Mouse (Mus musculus) forebrain, postnatal 0 days (tissue): ENCODE data around the gene Ddx51. TPM values are rescaled to one million over a fixed set of nuclear protein-coding genes. Genes with fewer than 3 reads are reported as not detected.

Source experiments
- ATAC-seq: fragments of 200-750 bp; cut with Nextera tagmentation; 2 replicates; pipeline ENCODE4 v1.8.0; 2017; ENCODE audit warnings: mild to moderate bottlenecking, moderate library complexity
- DNase-seq: peaks from one replicate; pipeline ENCODE4 v3.0.0-alpha.2; 2015
- H3K27ac ChIP-seq: fragments of 300-500 bp; sonication (generic); 2 replicates; pipeline ENCODE4 v1.5.1; 2014; ENCODE audit warnings: low read depth, mild to moderate bottlenecking, antibody characterized with exemption, low read length, moderate library complexity, mixed read lengths
- H3K27me3 ChIP-seq: fragments of 300-500 bp; sonication (generic); 2 replicates; pipeline ENCODE4 v1.6.1; 2014; ENCODE audit warnings: mild to moderate bottlenecking, low read length, mixed read lengths; ENCODE audit not compliant: insufficient read depth
- H3K36me3 ChIP-seq: fragments of 300-500 bp; sonication (generic); 2 replicates; pipeline ENCODE4 v1.6.1; 2014; ENCODE audit warnings: mild to moderate bottlenecking, moderate library complexity; ENCODE audit not compliant: insufficient read depth
- H3K4me1 ChIP-seq: fragments of 300-500 bp; sonication (generic); 2 replicates; pipeline ENCODE4 v1.6.1; 2014; ENCODE audit warnings: antibody characterized with exemption; ENCODE audit not compliant: insufficient read depth
- H3K4me2 ChIP-seq: fragments of 300-500 bp; sonication (generic); 2 replicates; pipeline ENCODE4 v1.6.1; 2014; ENCODE audit warnings: low read depth, mild to moderate bottlenecking, moderate library complexity
- H3K4me3 ChIP-seq: fragments of 300-500 bp; sonication (generic); 2 replicates; pipeline ENCODE4 v1.5.1; 2014; ENCODE audit warnings: low read depth, low read length, mixed read lengths
- H3K9ac ChIP-seq: fragments of 300-500 bp; sonication (generic); 2 replicates; pipeline ENCODE4 v1.6.1; 2014; ENCODE audit warnings: mild to moderate bottlenecking
- H3K9me3 ChIP-seq: fragments of 300-500 bp; sonication (generic); 2 replicates; pipeline ENCODE4 v1.6.1; 2016; ENCODE audit warnings: low read length
- CTCF ChIP-seq: sonication (generic); IDR thresholded peaks from 2 replicates; pipeline ENCODE4 v1.5.1; 2016; ENCODE audit warnings: antibody characterized with exemption, control low read depth, low read depth
- WGBS: fragments of 180-500 bp; shearing (Covaris S2); extraction: QIAGEN DNeasy Blood & Tissue Kit; methylation state at CpG from one replicate; pipeline ENCODE4 v1.1.7; 2014; 5-methylcytosine and 5-hydroxymethylcytosine counted together
- polyA plus RNA-seq: library from polyadenylated mRNA; unstranded; fragments of >200 nt; fragmentation: Nextera tagmentation; extraction: Ambion mirVana; gene quantifications from 2 replicates; pipeline ENCODE4 v1.2.1, GENCODE M21; 2015
- total RNA-seq: library from RNA; depleted of rRNA; stranded (reverse); fragments of >200 nt; gene quantifications from 2 replicates; pipeline ENCODE4 v1.2.3, GENCODE M21; 2014

Gene Ddx51
- total and polyA plus RNA-seq, 2 experiments from 2014 or later: 12.8 to 13.5 TPM

GRCm38 (mm10) chr5:110609425-110609824, 43.8 kb upstream of the Ddx51 start:
- DNase-seq: no peak
- Histone ChIP-seq H3K4me2 (no peak overlapping the region), H3K4me3 (no peak overlapping the region), H3K9me3 (no peaks in the 10 kb centered on the region), H3K9ac (no peak overlapping the region), H3K36me3 (no peaks in the 10 kb centered on the region; the same call in 1 of the 2 replicates), H3K27me3 (no peaks in the 10 kb centered on the region), H3K27ac (no peak overlapping the region), H3K4me1 (0 out of 2 replicates have a peak, but pooled peaks cover 3% of the 10 kb centered on the region)
- ATAC-seq: no peak
- TF ChIP-seq CTCF: no peak
- 75% methylated on average over 3 of the region's 3 CpGs for WGBS

GRCm38 (mm10) chr5:110609868-110610267, 43.4 kb upstream of the Ddx51 start:
- no peak overlapping the region for H3K4me2 ChIP-seq
- H3K27ac ChIP-seq: no peak overlapping the region
- H3K9me3 ChIP-seq: no peaks in the 10 kb centered on the region
- ATAC-seq (no peak), DNase-seq (no peak)
- no peak overlapping the region for H3K9ac ChIP-seq
- H3K27me3 ChIP-seq: no peaks in the 10 kb centered on the region
- peaks cover 3% of the 10 kb centered on the region; the same call in 1 of the 2 replicates for H3K36me3 ChIP-seq
- 52% methylated on average over 5 of the region's 5 CpGs for WGBS
- TF ChIP-seq CTCF: no peak
- H3K4me3 ChIP-seq: no peak overlapping the region
- 0 out of 2 replicates have a peak, but pooled peaks cover 3% of the 10 kb centered on the region for H3K4me1 ChIP-seq

GRCm38 (mm10) chr5:110610484-110610883, 42.8 kb upstream of the Ddx51 start:
- Histone ChIP-seq H3K4me1 (0 out of 2 replicates have a peak, but pooled peaks cover 3% of the 10 kb centered on the region), H3K4me3 (no peak overlapping the region), H3K27ac (no peak overlapping the region), H3K9ac (no peak overlapping the region), H3K4me2 (no peak overlapping the region), H3K27me3 (no peaks in the 10 kb centered on the region), H3K9me3 (no peaks in the 10 kb centered on the region), H3K36me3 (peaks cover 6% of the 10 kb centered on the region; the same call in 1 of the 2 replicates)
- WGBS: 88% methylated on average over 7 of the region's 7 CpGs
- TF ChIP-seq CTCF: no peak
- no peak for DNase-seq
- no peak for ATAC-seq

- peak; percentile 90 for ATAC-seq
- Histone ChIP-seq H3K27me3 (no peaks in the 10 kb centered on the region), H3K4me3 (no peak overlapping the region), H3K27ac (0 out of 2 replicates have a peak overlapping the region, but pooled peaks have one; percentile 21), H3K9ac (no peak overlapping the region), H3K4me1 (0 out of 2 replicates have a peak, but pooled peaks cover 3% of the 10 kb centered on the region), H3K9me3 (no peaks in the 10 kb centered on the region), H3K4me2 (no peak overlapping the region), H3K36me3 (peaks cover 6% of the 10 kb centered on the region; the same call in 1 of the 2 replicates)
- peak; percentile 62 for DNase-seq
- 58% methylated on average over 5 of the region's 5 CpGs for WGBS
- no peak for TF ChIP-seq CTCF
These were observed 41.7 kb upstream of the Ddx51 start for GRCm38 (mm10) chr5:110611435-110612158.

GRCm38 (mm10) chr5:110619226-110619625, 34.0 kb upstream of the Ddx51 start:
- no peak overlapping the region for H3K4me3 ChIP-seq
- H3K4me2 ChIP-seq: no peak overlapping the region
- no peaks in the 10 kb centered on the region for H3K4me1 ChIP-seq
- DNase-seq (no peak), ATAC-seq (no peak)
- H3K9me3 ChIP-seq: no peaks in the 10 kb centered on the region
- H3K27ac ChIP-seq: no peak overlapping the region
- 85% methylated on average over 6 of the region's 6 CpGs for WGBS
- TF ChIP-seq CTCF: no peak
- no peaks in the 10 kb centered on the region for H3K27me3 ChIP-seq
- H3K36me3 ChIP-seq: peaks cover 12% of the 10 kb centered on the region; the same call in 1 of the 2 replicates
- no peak overlapping the region for H3K9ac ChIP-seq

GRCm38 (mm10) chr5:110624319-110624718, 28.9 kb upstream of the Ddx51 start:
- H3K27ac ChIP-seq: no peak overlapping the region
- 78% methylated on average over 2 of the region's 2 CpGs for WGBS
- H3K36me3 ChIP-seq: 0 out of 2 replicates have a peak, but pooled peaks cover 6% of the 10 kb centered on the region
- H3K4me3 ChIP-seq: no peak overlapping the region
- no peak for DNase-seq
- 0 out of 2 replicates have a peak, but pooled peaks have one; percentile 10 for TF ChIP-seq CTCF
- no peak overlapping the region for H3K9ac ChIP-seq
- H3K9me3 ChIP-seq: no peaks in the 10 kb centered on the region
- H3K4me2 ChIP-seq: no peak overlapping the region
- H3K4me1 ChIP-seq: no peaks in the 10 kb centered on the region
- H3K27me3 ChIP-seq: no peaks in the 10 kb centered on the region
- no peak for ATAC-seq

GRCm38 (mm10) chr5:110627351-110627750, 25.9 kb upstream of the Ddx51 start:
- ATAC-seq (no peak), DNase-seq (no peak)
- no peaks in the 10 kb centered on the region for H3K27me3 ChIP-seq
- no peak overlapping the region for H3K4me2 ChIP-seq
- H3K4me3 ChIP-seq: no peak overlapping the region
- no peak overlapping the region for H3K27ac ChIP-seq
- no peak for TF ChIP-seq CTCF
- no peaks in the 10 kb centered on the region for H3K36me3 ChIP-seq
- no peaks in the 10 kb centered on the region for H3K4me1 ChIP-seq
- no peaks in the 10 kb centered on the region for H3K9me3 ChIP-seq
- WGBS: 69% methylated on average over 10 of the region's 10 CpGs
- H3K9ac ChIP-seq: no peak overlapping the region
